Mouse (Mus musculus) MEL (cell line): Measurements from ENCODE around the gene Cdhr4. TPM values are rescaled to one million over a fixed set of nuclear protein-coding genes. Genes with fewer than 3 reads are reported as not detected.

Experiments used
- DNase-seq: peaks from one replicate; pipeline ENCODE4 v3.0.0; 2011; ENCODE audit warnings: low read depth, low spot score
- H3K27ac ChIP-seq: 2 replicates; pipeline ENCODE4 v1.5.1; 2012; ENCODE audit warnings: low read depth, mild to moderate bottlenecking, control low read depth, low read length, moderate library complexity; ENCODE audit not compliant: control insufficient read depth
- H3K27me3 ChIP-seq, 2 experiments: fragments of 150-350 bp in 1 of 2; sonication (generic) in 1 of 2; 2 replicates each; pipeline ENCODE4 v1.6.1; 2012; ENCODE audit warnings: low read length in 2 of 2, mild to moderate bottlenecking in 2 of 2, improper control_type of control experiment in 1 of 2, moderate library complexity in 1 of 2; ENCODE audit not compliant: insufficient read depth in 2 of 2, control insufficient read depth in 1 of 2
- H3K36me3 ChIP-seq, 2 experiments: 2 replicates each; pipeline ENCODE4 v1.6.1; 2012 to 2014; ENCODE audit warnings: low read length in 2 of 2, improper control_type of control experiment in 1 of 2, inconsistent platforms in 1 of 2, mild to moderate bottlenecking in 1 of 2; ENCODE audit not compliant: insufficient read depth in 2 of 2, control insufficient read depth in 1 of 2
- H3K4me1 ChIP-seq, 2 experiments: fragments of 150-350 bp in 1 of 2; sonication (generic) in 1 of 2; 2 replicates each; pipeline ENCODE4 v1.6.1; 2012; ENCODE audit warnings: low read length in 2 of 2, improper control_type of control experiment in 1 of 2, mild to moderate bottlenecking in 1 of 2; ENCODE audit not compliant: insufficient read depth in 2 of 2, control insufficient read depth in 1 of 2
- H3K4me3 ChIP-seq, 2 experiments: fragments of 150-350 bp in 1 of 2; sonication (generic) in 1 of 2; 2 replicates each; pipeline ENCODE4 v1.5.1; 2012; ENCODE audit warnings: low read depth in 2 of 2, low read length in 2 of 2, mild to moderate bottlenecking in 2 of 2, moderate library complexity in 2 of 2, control low read depth in 1 of 2, improper control_type of control experiment in 1 of 2; ENCODE audit not compliant: control insufficient read depth in 1 of 2, insufficient read depth in 1 of 2
- H3K79me2 ChIP-seq: 2 replicates; pipeline ENCODE4 v1.6.1; 2012; ENCODE audit warnings: mild to moderate bottlenecking, low read length, moderate library complexity; ENCODE audit not compliant: control insufficient read depth, poor library complexity, insufficient read depth
- H3K9ac ChIP-seq: 2 replicates; pipeline ENCODE4 v1.6.1; 2012; ENCODE audit warnings: low read depth, mild to moderate bottlenecking, control low read depth, low read length, moderate library complexity; ENCODE audit not compliant: control insufficient read depth, poor library complexity, severe bottlenecking
- H3K9me3 ChIP-seq: fragments of 150-350 bp; sonication (generic); replicated peaks from 2 replicates; pipeline ENCODE4 v1.6.1; 2012; ENCODE audit warnings: mild to moderate bottlenecking, low read length, improper control_type of control experiment, moderate library complexity; ENCODE audit not compliant: insufficient read depth
- BHLHE40 ChIP-seq: IDR thresholded peaks from 2 replicates; pipeline ENCODE4 v1.6.1; 2012; ENCODE audit warnings: low read depth, mild to moderate bottlenecking, inconsistent platforms, low read length, improper control_type of control experiment, borderline replicate concordance
- CHD1 ChIP-seq: IDR thresholded peaks from 2 replicates; pipeline ENCODE4 v1.6.1; 2012; ENCODE audit warnings: low read depth, mild to moderate bottlenecking, inconsistent platforms, low read length, improper control_type of control experiment
- CTCF ChIP-seq, 3 experiments: IDR thresholded peaks in 2 of 3; conservative IDR thresholded peaks in 1 of 3; 2 replicates each; pipeline ENCODE4 v1.5.1; 2011 to 2012; ENCODE audit warnings: low read length in 3 of 3, low read depth in 2 of 3, mild to moderate bottlenecking in 2 of 3, improper control_type of control experiment in 1 of 3, inconsistent platforms in 1 of 3, mixed read lengths in 1 of 3, moderate library complexity in 1 of 3; ENCODE audit not compliant: control insufficient read depth in 1 of 3, insufficient read depth in 1 of 3, poor library complexity in 1 of 3, severe bottlenecking in 1 of 3
- EP300 ChIP-seq, 2 experiments: IDR thresholded peaks; 2 replicates each; pipeline ENCODE4 v1.6.1; 2011; ENCODE audit warnings: improper control_type of control experiment in 2 of 2, low read length in 2 of 2, low read depth in 1 of 2, mild to moderate bottlenecking in 1 of 2
- HCFC1 ChIP-seq: IDR thresholded peaks from 2 replicates; pipeline ENCODE4 v1.6.1; 2012; ENCODE audit warnings: low read depth, mild to moderate bottlenecking, inconsistent platforms, low read length, improper control_type of control experiment, moderate library complexity
- JUND ChIP-seq: IDR thresholded peaks from 2 replicates; pipeline ENCODE4 v1.6.1; 2011; ENCODE audit warnings: low read depth, mild to moderate bottlenecking, improper control_type of control experiment, low read length
- MAZ ChIP-seq: IDR thresholded peaks from 2 replicates; pipeline ENCODE4 v1.6.1; 2012; ENCODE audit warnings: low read depth, mild to moderate bottlenecking, inconsistent platforms, low read length, improper control_type of control experiment
- MXI1 ChIP-seq: IDR thresholded peaks from 2 replicates; pipeline ENCODE4 v1.6.1; 2011; ENCODE audit warnings: mild to moderate bottlenecking, low read depth, low read length, improper control_type of control experiment
- MYB ChIP-seq: IDR thresholded peaks from 2 replicates; pipeline ENCODE4 v1.6.1; 2011; ENCODE audit warnings: mild to moderate bottlenecking, low read depth, low read length, improper control_type of control experiment
- NRF1 ChIP-seq: IDR thresholded peaks from 2 replicates; pipeline ENCODE4 v1.6.1; 2014; ENCODE audit warnings: low read depth, mild to moderate bottlenecking, inconsistent platforms, low read length, improper control_type of control experiment, moderate library complexity; ENCODE audit not compliant: poor library complexity, insufficient read depth, severe bottlenecking
- POLR2AphosphoS5 ChIP-seq: IDR thresholded peaks from 2 replicates; pipeline ENCODE4 v1.6.1; 2012; ENCODE audit warnings: low read depth, borderline replicate concordance, mild to moderate bottlenecking, inconsistent platforms, low read length, moderate library complexity, mixed read lengths
- RAD21 ChIP-seq: IDR thresholded peaks from 2 replicates; pipeline ENCODE4 v1.6.1; 2011; ENCODE audit warnings: mild to moderate bottlenecking, low read depth, low read length, improper control_type of control experiment
- RCOR1 ChIP-seq: IDR thresholded peaks from 2 replicates; pipeline ENCODE4 v1.6.1; 2012; ENCODE audit warnings: low read depth, mild to moderate bottlenecking, inconsistent platforms, low read length, improper control_type of control experiment
- SMC3 ChIP-seq: IDR thresholded peaks from 2 replicates; pipeline ENCODE4 v1.6.1; 2011; ENCODE audit warnings: low read depth, low read length, improper control_type of control experiment
- TAL1 ChIP-seq: IDR thresholded peaks from 2 replicates; pipeline ENCODE4 v1.6.1; 2012; ENCODE audit warnings: mild to moderate bottlenecking, inconsistent platforms, low read length, moderate library complexity, mixed read lengths
- UBTF ChIP-seq: IDR thresholded peaks from 2 replicates; pipeline ENCODE4 v1.6.1; 2012; ENCODE audit warnings: low read depth, mild to moderate bottlenecking, inconsistent platforms, low read length, improper control_type of control experiment, moderate library complexity, borderline replicate concordance; ENCODE audit not compliant: insufficient read depth
- ZKSCAN1 ChIP-seq: IDR thresholded peaks from 2 replicates; pipeline ENCODE4 v1.6.1; 2012; ENCODE audit warnings: low read depth, mild to moderate bottlenecking, inconsistent platforms, low read length, improper control_type of control experiment, moderate library complexity
- ZMIZ1 ChIP-seq: IDR thresholded peaks from 2 replicates; pipeline ENCODE4 v1.6.1; 2012; ENCODE audit warnings: low read depth, mild to moderate bottlenecking, inconsistent platforms, low read length, improper control_type of control experiment, moderate library complexity
- polyA plus RNA-seq, 2 experiments: library from polyadenylated mRNA; stranded (reverse) in 1 of 2; unstranded in 1 of 2; fragments of >175 nt in 1 of 2; fragments of >200 nt in 1 of 2; gene quantifications; 2 replicates each; pipeline versions ENCODE4 v1.2.1 to v1.2.4; 2012; ENCODE audit warnings: low replicate concordance in 2 of 2, low read depth in 1 of 2; ENCODE audit not compliant: insufficient read length in 2 of 2, insufficient read depth in 1 of 2, missing spikeins in 1 of 2
- total RNA-seq: library from RNA; depleted of rRNA; stranded (reverse); fragments of 300-350 nt; gene quantifications from 2 replicates; pipeline ENCODE4 v1.2.3, GENCODE M21; 2012

Gene Cdhr4
- total and polyA plus RNA-seq, 3 experiments, result 1.5 to 4.4 TPM; not detected in 1

DNA sequence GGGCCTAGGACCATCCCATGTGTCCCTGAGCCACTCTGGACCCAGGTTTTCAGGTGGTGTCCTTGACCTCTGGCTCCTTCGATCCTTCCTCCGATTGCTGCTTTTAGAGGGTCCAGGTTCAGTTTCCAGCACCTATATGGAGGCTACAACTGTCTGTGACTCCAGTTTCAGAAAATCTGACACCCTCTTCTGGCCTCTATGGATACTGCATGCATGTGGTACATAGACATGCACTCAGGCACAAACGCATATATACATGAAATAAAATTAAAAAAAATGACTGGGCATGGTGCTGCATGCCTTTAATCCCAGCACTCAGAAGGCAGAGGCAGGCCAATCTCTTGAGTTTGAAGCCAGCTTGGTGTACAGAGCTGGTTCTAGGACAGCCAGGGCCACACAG lies 35.6 kb downstream of the Cdhr4 start:
- H3K9me3 ChIP-seq, result no peaks in the 10 kb centered on the region
- H3K27ac ChIP-seq, result no peak overlapping the region
- no peak for DNase-seq
- no peak overlapping the region for H3K9ac ChIP-seq
- TF ChIP-seq HCFC1 (no peak), SMC3 (peak; percentile 35), CTCF (IDR thresholded peaks at IDR 0.05 in 2 of 3, conservative IDR thresholded peaks at IDR 0.05 in 1 of 3; ENCODE audit: control insufficient read depth in 1 of 3, insufficient read depth in 1 of 3, low read depth in 2 of 3, low read length in 3 of 3, poor library complexity in 1 of 3, severe bottlenecking in 1 of 3) (peak in 2 of 3 experiments; percentile 16 to 29; a peak in 2 of 6 replicates)
- H3K27me3 ChIP-seq, result no peaks in the 10 kb centered on the region
- no peak overlapping the region for H3K4me3 ChIP-seq
- H3K4me1 ChIP-seq, result no peaks in the 10 kb centered on the region
- H3K79me2 ChIP-seq, result no peaks in the 10 kb centered on the region; the same call in 1 of the 2 replicates
- H3K36me3 ChIP-seq, result peaks cover 0 to 34% of the 10 kb centered on the region in 2 experiments; a peak in 2 of 4 replicates

DNA sequence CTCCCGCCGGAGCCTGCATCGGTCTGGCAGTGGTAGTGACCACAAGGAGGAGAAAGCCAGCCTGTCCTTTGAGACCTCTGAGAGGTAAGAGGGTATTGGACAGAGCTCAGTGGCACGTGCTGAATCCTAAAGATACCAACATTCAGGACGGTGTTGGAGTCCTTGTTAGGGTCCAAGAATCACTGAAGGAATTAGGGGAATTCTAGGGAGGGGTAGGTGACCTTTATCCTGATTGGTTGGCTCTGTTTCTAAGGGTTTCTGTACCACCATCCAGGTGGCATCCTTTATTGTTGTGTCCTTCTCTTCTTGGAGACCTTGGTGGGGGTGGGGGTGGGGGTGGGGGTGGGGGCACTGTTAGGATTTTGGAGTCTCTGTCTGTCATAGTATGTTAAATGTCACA lies 39.8 kb downstream of the Cdhr4 start:
- peaks cover 5 to 21% of the 10 kb centered on the region in 2 experiments for H3K4me1 ChIP-seq
- no peak overlapping the region for H3K9ac ChIP-seq
- no peaks in the 10 kb centered on the region for H3K9me3 ChIP-seq
- H3K36me3 ChIP-seq, result peaks cover 22 to 26% of the 10 kb centered on the region in 2 experiments
- no peak overlapping the region for H3K4me3 ChIP-seq
- no peaks in the 10 kb centered on the region for H3K27me3 ChIP-seq
- no peaks in the 10 kb centered on the region; the same call in 1 of the 2 replicates for H3K79me2 ChIP-seq
- no peak for TF ChIP-seq MAZ
- TF ChIP-seq RCOR1, result no peak
- TF ChIP-seq SMC3, result no peak
- no peak for TF ChIP-seq BHLHE40
- TF ChIP-seq MXI1, result no peak
- no peak for TF ChIP-seq ZMIZ1
- TF ChIP-seq NRF1, result no peak
- TF ChIP-seq UBTF, result no peak
- no peak for TF ChIP-seq TAL1
- TF ChIP-seq CHD1, result no peak
- TF ChIP-seq EP300 (IDR thresholded peaks at IDR 0.05; ENCODE audit: low read depth in 1 of 2, low read length in 2 of 2), result no peak
- TF ChIP-seq JUND, result no peak
- TF ChIP-seq RAD21, result no peak
- no peak for TF ChIP-seq POLR2AphosphoS5
- no peak for TF ChIP-seq ZKSCAN1
- no peak for TF ChIP-seq MYB
- H3K27ac ChIP-seq, result no peak overlapping the region
- DNase-seq, result no peak
